Mouse (Mus musculus): ENCODE results near the gene Inhbc.
"Not testable (repeated sequence)": the region's sequence is repeated elsewhere in the genome, so short reads cannot be mapped to it uniquely, and the experiment has no call there.

The Inhbc gene

DNA sequence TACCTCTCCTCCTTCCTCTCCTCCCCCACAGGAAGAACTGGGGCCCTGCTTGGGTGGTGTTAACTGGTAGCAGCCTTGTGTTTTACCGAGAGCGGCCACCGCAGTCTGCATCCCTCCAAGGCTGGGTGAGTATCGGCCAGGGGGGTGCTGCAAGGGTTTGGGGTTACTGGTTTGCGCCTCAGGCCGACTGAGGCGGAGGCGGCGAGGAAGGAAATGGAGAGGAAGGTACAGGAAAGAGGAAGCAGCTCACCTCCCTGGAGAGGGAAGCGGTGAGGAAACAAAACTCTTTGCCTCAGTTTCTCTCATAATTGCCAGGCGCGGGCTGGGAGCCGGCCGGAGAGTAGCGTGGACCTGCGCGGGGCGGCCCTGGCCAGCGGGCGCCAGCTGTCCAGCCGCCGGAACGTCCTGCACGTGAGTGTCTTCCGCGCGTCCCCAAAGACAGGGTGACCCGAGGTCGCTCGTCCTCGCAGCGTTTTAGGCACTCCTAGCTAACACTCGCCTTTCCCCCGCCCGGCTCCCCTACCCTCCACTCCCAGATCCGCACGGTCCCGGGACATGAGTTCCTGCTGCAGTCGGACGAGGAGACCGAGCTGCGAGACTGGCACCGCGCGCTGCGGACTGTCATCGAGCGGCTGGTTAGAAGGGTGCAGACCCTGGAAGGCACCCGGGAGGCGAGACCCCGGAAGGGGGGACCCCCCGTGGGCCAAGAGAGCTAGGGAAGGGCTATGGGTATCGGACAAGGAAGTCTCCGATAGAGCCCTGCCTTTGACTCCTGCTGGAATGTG lies 44.0 kb downstream of the Inhbc start:
- no peak for DNase-seq (ENCODE audit: low spot score)

GRCm38 (mm10) chr10:127325454-127326016 lies 44.7 kb downstream of the Inhbc start:
- DNase-seq (ENCODE audit: low spot score) = no peak

GRCm38 (mm10) chr10:127324495-127324894 lies 45.7 kb downstream of the Inhbc start:
- no peak for DNase-seq (ENCODE audit: low spot score)

GRCm38 (mm10) chr10:127323131-127323855 lies 46.9 kb downstream of the Inhbc start:
- no peak for DNase-seq (ENCODE audit: low spot score)

GRCm38 (mm10) chr10:127322669-127323068 lies 47.6 kb downstream of the Inhbc start:
- DNase-seq (ENCODE audit: low spot score) = no peak

GRCm38 (mm10) chr10:127322178-127322577 lies 48.1 kb downstream of the Inhbc start:
- DNase-seq (ENCODE audit: low spot score) = no peak

- DNase-seq (ENCODE audit: low spot score) = no peak
Observed at GRCm38 (mm10) chr10:127321621-127322020, 48.6 kb downstream of the Inhbc start, which contains the start of gene Arhgap9. Arhgap9 (plus strand) TSS chr10:127321964.

DNA sequence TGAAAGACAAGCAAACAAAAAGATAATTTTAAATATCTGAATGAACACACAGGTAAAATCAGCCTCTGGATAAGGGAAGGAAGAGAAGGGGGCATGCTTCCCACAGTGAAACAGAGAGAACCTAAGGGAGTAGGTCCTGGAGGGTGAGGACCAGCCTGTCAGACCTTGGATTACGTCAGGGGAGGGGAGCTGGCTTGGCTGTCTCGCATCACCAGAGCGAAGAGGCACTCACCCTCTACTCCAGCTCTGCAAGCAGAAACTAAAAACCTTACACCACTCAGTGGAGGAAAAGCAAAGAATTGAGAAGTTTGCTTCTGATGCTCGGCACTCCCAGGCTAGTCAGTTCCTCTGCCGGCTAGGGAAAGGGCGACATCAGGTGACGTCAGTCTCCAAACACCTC lies 50.3 kb downstream of the Inhbc start:
- no peak for DNase-seq (ENCODE audit: low spot score)

DNA sequence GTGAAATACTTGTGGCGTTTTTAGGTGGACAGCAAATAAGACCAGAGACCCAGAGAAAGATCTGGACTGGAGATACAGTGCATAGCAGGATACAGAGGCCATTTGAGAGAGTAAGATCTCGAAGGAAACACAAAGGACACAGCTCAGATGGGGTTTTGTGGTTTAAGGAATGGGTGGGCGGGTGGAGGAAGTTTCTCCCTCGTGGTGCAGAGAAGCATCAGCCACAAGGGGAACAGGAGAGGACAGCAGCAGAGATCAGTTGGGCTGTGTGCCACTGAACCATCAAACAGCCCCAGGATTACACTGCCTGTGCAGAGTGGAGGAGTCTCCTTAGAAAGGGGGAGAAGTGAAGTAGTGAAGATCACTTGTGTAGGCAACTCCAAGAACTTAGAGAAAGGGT lies 52.2 kb downstream of the Inhbc start:
- no peak for DNase-seq (ENCODE audit: low spot score)

- DNase-seq (ENCODE audit: low spot score) = no peak
Observed at GRCm38 (mm10) chr10:127317277-127317676, 53.0 kb downstream of the Inhbc start.

DNA sequence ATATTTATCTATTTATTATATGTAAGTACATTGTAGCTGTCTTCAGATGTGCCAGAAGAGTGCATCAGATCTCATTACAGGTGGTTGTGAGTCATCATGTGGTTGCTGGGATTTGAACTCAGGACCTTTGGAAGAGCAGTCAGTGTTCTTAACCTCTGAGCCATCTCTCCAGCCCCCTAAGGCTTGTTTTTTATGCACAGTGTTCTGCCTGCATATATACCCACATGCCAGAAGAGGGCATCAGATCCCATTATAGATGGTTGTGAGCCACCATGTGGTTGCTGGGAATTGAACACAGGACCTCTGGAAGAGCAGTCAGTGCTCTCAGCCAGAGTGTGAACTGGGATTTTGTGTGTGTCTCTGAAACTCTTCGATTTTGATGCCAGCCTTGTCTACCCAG lies 55.3 kb downstream of the Inhbc start:
- not testable (repeated sequence) for DNase-seq (ENCODE audit: low spot score)

DNA sequence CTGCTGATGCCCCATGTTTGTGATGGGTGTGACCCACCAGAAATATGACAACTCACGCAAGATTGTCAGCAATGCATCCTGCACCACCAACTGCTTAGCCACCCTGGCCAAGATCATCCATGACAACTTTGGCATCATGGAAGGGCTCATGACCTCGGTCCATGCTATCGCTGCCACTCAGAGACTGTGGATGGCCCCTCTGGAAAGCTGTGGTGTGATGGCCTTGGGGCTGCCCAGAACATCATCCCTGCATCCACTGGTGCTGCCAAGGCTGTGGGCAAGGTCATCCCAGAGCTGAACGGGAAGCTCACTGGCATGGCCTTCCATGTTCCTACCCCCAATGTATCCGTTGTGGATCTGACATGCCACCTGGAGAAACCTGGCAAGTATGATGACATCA lies 56.7 kb downstream of the Inhbc start:
- DNase-seq (ENCODE audit: low spot score) = not testable (repeated sequence)

- DNase-seq (ENCODE audit: low spot score) = no peak
Observed at GRCm38 (mm10) chr10:127312858-127313257, 57.4 kb downstream of the Inhbc start.

- peak; percentile 79 for DNase-seq (ENCODE audit: low spot score)
Observed at GRCm38 (mm10) chr10:127312356-127312676, 57.9 kb downstream of the Inhbc start.

GRCm38 (mm10) chr10:127311476-127312355 lies 58.5 kb downstream of the Inhbc start, which contains the start of gene Mars:
Mars (minus strand) TSS chr10:127311786.
- DNase-seq (ENCODE audit: low spot score) = peak; percentile 93

GRCm38 (mm10) chr10:127310523-127311475 lies 59.4 kb downstream of the Inhbc start:
- no peak for DNase-seq (ENCODE audit: low spot score)

DNA sequence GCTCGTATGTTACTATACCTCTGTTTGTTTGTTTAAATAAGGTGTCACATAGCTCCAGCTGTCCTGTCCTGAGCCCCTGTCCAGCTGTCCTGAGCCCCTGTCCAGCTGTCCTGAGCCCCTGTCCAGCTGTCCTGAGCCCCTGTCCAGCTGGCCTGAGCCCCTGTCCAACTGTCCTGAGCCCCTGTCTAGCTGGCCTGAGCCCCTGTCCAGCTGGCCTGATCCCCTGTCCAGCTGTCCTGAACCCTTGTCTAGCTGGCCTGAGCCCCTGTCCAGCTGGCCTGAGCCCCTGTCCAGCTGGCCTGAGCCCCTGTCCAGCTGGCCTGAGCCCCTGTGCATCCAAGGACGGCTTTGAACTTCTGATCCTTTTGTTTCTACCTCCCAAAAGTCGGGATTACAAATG lies 61.1 kb downstream of the Inhbc start:
- DNase-seq (ENCODE audit: low spot score) = not testable (repeated sequence)
